Mouse (Mus musculus): ENCODE measurements around the gene Tuba1a. TPM values are rescaled to one million over a fixed set of nuclear protein-coding genes. Genes with fewer than 3 reads are reported as not detected.

The Tuba1a gene
- polyA plus RNA-seq, 1 experiment from 2014 or later = 3,177 TPM

GRCm38 (mm10) chr15:98987661-98988181, 34.2 kb upstream of the Tuba1a start:
- no peak for DNase-seq (ENCODE audit: low spot score)
- Histone ChIP-seq H3K27me3 (ENCODE audit: control insufficient read depth, insufficient read depth, low read length) (no peaks in the 10 kb centered on the region), H3K4me3 (ENCODE audit: low read depth, low read length) (no peak overlapping the region), H3K4me1 (ENCODE audit: control insufficient read depth, insufficient read depth, low read length) (no peaks in the 10 kb centered on the region; the same call in 1 of the 2 replicates), H3K4me2 (ENCODE audit: low read depth, low read length) (no peak overlapping the region), H3K9me3 (replicated peaks; ENCODE audit: control insufficient read depth, low read length) (no peaks in the 10 kb centered on the region), H3K27ac (replicated peaks; ENCODE audit: low read depth, low read length) (0 out of 2 replicates have a peak overlapping the region, but pooled peaks have one; percentile 7), H3K9ac (replicated peaks; ENCODE audit: low read length) (no peak overlapping the region), H3K36me3 (replicated peaks; ENCODE audit: control insufficient read depth, insufficient read depth, low read depth, low read length) (no peaks in the 10 kb centered on the region)
- 41% methylated on average over 8 of the region's 8 CpGs for WGBS
- no peak for ATAC-seq (replicated peaks; ENCODE audit: insufficient number of reproducible peaks, low FRiP score, low TSS enrichment, low read depth)

DNA sequence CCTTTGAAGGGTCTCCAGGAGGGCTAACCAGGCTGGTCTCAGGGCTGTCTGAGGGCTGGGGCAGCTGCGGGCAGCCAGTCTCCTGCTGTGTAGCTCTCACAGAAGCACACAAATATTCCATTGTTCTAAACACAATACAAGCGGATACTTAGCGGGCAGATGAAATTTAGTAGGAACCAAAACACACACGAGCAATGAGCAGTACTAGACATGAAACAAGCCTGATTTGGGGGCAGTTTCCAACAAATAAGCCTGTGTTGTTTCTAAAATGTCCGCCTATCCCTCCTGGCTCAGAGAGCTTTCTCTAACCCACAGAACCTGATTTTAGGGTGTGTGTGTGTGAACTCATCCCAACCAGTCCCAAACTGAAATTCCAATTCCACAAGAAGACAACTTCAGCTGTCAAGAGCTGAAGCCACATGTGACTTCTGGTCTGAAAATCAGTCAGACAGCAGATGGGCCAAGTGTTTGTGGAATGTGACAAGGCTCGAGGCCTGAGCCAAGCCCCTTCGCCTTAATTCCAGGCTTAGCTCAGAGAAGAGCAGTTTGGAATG, 33.7 kb upstream of the Tuba1a start:
- no peaks in the 10 kb centered on the region for H3K9me3 ChIP-seq (replicated peaks; ENCODE audit: control insufficient read depth, low read length)
- peak overlapping the region; percentile 52; the same call in 1 of the 2 replicates for H3K27ac ChIP-seq (replicated peaks; ENCODE audit: low read depth, low read length)
- H3K4me2 ChIP-seq (ENCODE audit: low read depth, low read length) = no peak overlapping the region
- no peak overlapping the region for H3K4me3 ChIP-seq (ENCODE audit: low read depth, low read length)
- H3K36me3 ChIP-seq (replicated peaks; ENCODE audit: control insufficient read depth, insufficient read depth, low read depth, low read length) = no peaks in the 10 kb centered on the region
- H3K4me1 ChIP-seq (ENCODE audit: control insufficient read depth, insufficient read depth, low read length) = no peaks in the 10 kb centered on the region; the same call in 1 of the 2 replicates
- 0 out of 2 replicates have a peak overlapping the region, but pooled peaks have one; percentile 1 for H3K9ac ChIP-seq (replicated peaks; ENCODE audit: low read length)
- WGBS = 14% methylated on average over 7 of the region's 7 CpGs
- no peaks in the 10 kb centered on the region for H3K27me3 ChIP-seq (ENCODE audit: control insufficient read depth, insufficient read depth, low read length)
- peak; percentile 47 for DNase-seq (ENCODE audit: low spot score)
- no peak for ATAC-seq (replicated peaks; ENCODE audit: insufficient number of reproducible peaks, low FRiP score, low TSS enrichment, low read depth)

- WGBS = 32% methylated on average over 12 of the region's 12 CpGs
- peak overlapping the region; percentile 39 for H3K4me3 ChIP-seq (ENCODE audit: low read depth, low read length)
- DNase-seq (ENCODE audit: low spot score) (no peak), ATAC-seq (replicated peaks; ENCODE audit: insufficient number of reproducible peaks, low FRiP score, low TSS enrichment, low read depth) (no peak)
- peak overlapping the region; percentile 68; the same call in 1 of the 2 replicates for H3K27ac ChIP-seq (replicated peaks; ENCODE audit: low read depth, low read length)
- no peaks in the 10 kb centered on the region for H3K9me3 ChIP-seq (replicated peaks; ENCODE audit: control insufficient read depth, low read length)
- H3K9ac ChIP-seq (replicated peaks; ENCODE audit: low read length) = peak overlapping the region; percentile 53
- no peaks in the 10 kb centered on the region; the same call in 1 of the 2 replicates for H3K4me1 ChIP-seq (ENCODE audit: control insufficient read depth, insufficient read depth, low read length)
- H3K4me2 ChIP-seq (ENCODE audit: low read depth, low read length) = peak overlapping the region; percentile 39
- H3K27me3 ChIP-seq (ENCODE audit: control insufficient read depth, insufficient read depth, low read length) = no peaks in the 10 kb centered on the region
- H3K36me3 ChIP-seq (replicated peaks; ENCODE audit: control insufficient read depth, insufficient read depth, low read depth, low read length) = no peaks in the 10 kb centered on the region
These were observed 32.6 kb upstream of the Tuba1a start for GRCm38 (mm10) chr15:98985982-98986715.

DNA sequence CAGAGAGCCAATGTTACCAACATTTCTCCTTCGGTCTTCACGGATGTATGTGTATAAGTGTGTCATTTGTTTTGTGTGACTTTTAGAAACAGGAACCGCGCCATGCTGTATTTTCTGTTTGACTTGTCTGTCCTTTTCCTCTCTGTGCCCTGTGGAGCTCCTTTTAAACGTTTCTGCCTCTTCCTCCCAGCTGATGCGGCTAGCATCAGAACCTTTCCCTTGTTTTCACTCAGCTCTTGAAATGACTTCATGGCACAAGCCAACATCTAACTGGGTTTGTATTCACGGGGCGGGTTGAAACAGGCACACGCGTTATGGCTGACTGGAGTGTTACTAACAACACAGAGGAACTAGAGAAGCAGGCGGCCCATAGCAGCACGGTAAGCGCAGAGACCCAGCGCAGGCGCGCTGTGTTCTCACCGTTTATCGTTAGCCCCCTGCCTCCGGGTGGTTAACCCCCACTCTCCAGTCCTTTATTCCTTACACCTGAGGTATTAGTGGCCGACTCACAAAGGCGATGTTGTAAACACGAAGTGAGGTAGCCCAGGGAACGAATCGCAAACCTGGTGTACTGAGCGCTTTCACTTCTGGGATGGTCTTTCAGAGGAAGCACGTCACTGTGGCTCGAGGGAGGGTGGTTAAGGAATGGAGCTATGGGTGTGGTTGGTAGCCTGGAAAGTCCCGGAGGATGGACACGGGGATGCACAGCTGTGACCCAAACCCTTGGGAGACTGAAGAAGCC, 31.9 kb upstream of the Tuba1a start:
- ATAC-seq (replicated peaks; ENCODE audit: insufficient number of reproducible peaks, low FRiP score, low TSS enrichment, low read depth) (peak; percentile 61), DNase-seq (ENCODE audit: low spot score) (peak; percentile 74)
- H3K4me3 ChIP-seq (ENCODE audit: low read depth, low read length) = peak overlapping the region; percentile 39
- H3K36me3 ChIP-seq (replicated peaks; ENCODE audit: control insufficient read depth, insufficient read depth, low read depth, low read length) = no peaks in the 10 kb centered on the region
- H3K9ac ChIP-seq (replicated peaks; ENCODE audit: low read length) = peak overlapping the region; percentile 53
- H3K27ac ChIP-seq (replicated peaks; ENCODE audit: low read depth, low read length) = peak overlapping the region; percentile 68
- no peaks in the 10 kb centered on the region for H3K27me3 ChIP-seq (ENCODE audit: control insufficient read depth, insufficient read depth, low read length)
- peak overlapping the region; percentile 39 for H3K4me2 ChIP-seq (ENCODE audit: low read depth, low read length)
- no peaks in the 10 kb centered on the region for H3K9me3 ChIP-seq (replicated peaks; ENCODE audit: control insufficient read depth, low read length)
- WGBS = 4% methylated on average over 29 of the region's 29 CpGs
- H3K4me1 ChIP-seq (ENCODE audit: control insufficient read depth, insufficient read depth, low read length) = no peaks in the 10 kb centered on the region; the same call in 1 of the 2 replicates

DNA sequence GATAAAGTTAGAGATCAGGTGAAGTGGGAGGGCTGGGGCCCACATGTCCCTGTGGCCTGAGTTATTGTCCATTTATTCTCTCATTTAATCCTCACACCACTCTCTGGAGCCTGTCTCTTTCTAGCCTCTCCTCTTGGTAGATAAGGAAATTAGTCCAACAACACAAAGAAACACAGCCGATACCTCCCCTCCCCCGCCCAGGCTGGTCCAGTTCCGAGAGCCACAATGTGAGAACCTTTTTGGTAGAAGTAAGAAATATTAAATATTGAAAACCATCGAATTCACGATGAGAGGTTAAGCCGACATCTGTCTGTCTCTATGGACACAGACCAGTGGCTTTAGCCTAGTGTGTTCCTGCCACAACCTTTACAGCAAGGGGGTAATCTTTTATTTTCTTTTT, 31.2 kb upstream of the Tuba1a start:
- Histone ChIP-seq H3K27me3 (ENCODE audit: control insufficient read depth, insufficient read depth, low read length) (no peaks in the 10 kb centered on the region), H3K4me1 (ENCODE audit: control insufficient read depth, insufficient read depth, low read length) (no peaks in the 10 kb centered on the region), H3K36me3 (replicated peaks; ENCODE audit: control insufficient read depth, insufficient read depth, low read depth, low read length) (no peaks in the 10 kb centered on the region), H3K27ac (replicated peaks; ENCODE audit: low read depth, low read length) (no peak overlapping the region), H3K4me2 (ENCODE audit: low read depth, low read length) (no peak overlapping the region), H3K9ac (replicated peaks; ENCODE audit: low read length) (peak overlapping the region; percentile 18; the same call in 1 of the 2 replicates), H3K9me3 (replicated peaks; ENCODE audit: control insufficient read depth, low read length) (no peaks in the 10 kb centered on the region), H3K4me3 (ENCODE audit: low read depth, low read length) (no peak overlapping the region)
- ATAC-seq (replicated peaks; ENCODE audit: insufficient number of reproducible peaks, low FRiP score, low TSS enrichment, low read depth) (no peak), DNase-seq (ENCODE audit: low spot score) (no peak)
- 60% methylated on average over 6 of the region's 6 CpGs for WGBS

GRCm38 (mm10) chr15:98983431-98984081, 30.1 kb upstream of the Tuba1a start:
- ATAC-seq (replicated peaks; ENCODE audit: insufficient number of reproducible peaks, low FRiP score, low TSS enrichment, low read depth) = peak; percentile 64
- Histone ChIP-seq H3K4me1 (ENCODE audit: control insufficient read depth, insufficient read depth, low read length) (no peaks in the 10 kb centered on the region), H3K4me2 (ENCODE audit: low read depth, low read length) (no peak overlapping the region), H3K9ac (replicated peaks; ENCODE audit: low read length) (no peak overlapping the region), H3K36me3 (replicated peaks; ENCODE audit: control insufficient read depth, insufficient read depth, low read depth, low read length) (no peaks in the 10 kb centered on the region), H3K4me3 (ENCODE audit: low read depth, low read length) (no peak overlapping the region), H3K9me3 (replicated peaks; ENCODE audit: control insufficient read depth, low read length) (no peaks in the 10 kb centered on the region), H3K27me3 (ENCODE audit: control insufficient read depth, insufficient read depth, low read length) (no peaks in the 10 kb centered on the region), H3K27ac (replicated peaks; ENCODE audit: low read depth, low read length) (no peak overlapping the region)
- WGBS = 32% methylated on average over 16 of the region's 16 CpGs
- no peak for DNase-seq (ENCODE audit: low spot score)

GRCm38 (mm10) chr15:98982100-98982499, 28.6 kb upstream of the Tuba1a start:
- Histone ChIP-seq H3K4me1 (ENCODE audit: control insufficient read depth, insufficient read depth, low read length) (peaks cover 4% of the 10 kb centered on the region; the same call in 1 of the 2 replicates), H3K9me3 (replicated peaks; ENCODE audit: control insufficient read depth, low read length) (no peaks in the 10 kb centered on the region)

More at GRCm38 (mm10) chr15:98982100-98982499, 28.6 kb upstream of the Tuba1a start:
- no peak overlapping the region for H3K27ac ChIP-seq (replicated peaks; ENCODE audit: low read depth, low read length)
- no peak overlapping the region for H3K4me3 ChIP-seq (ENCODE audit: low read depth, low read length)
- no peak for ATAC-seq (replicated peaks; ENCODE audit: insufficient number of reproducible peaks, low FRiP score, low TSS enrichment, low read depth)
- H3K27me3 ChIP-seq (ENCODE audit: control insufficient read depth, insufficient read depth, low read length) = no peaks in the 10 kb centered on the region
- WGBS = 77% methylated on average over 6 of the region's 6 CpGs
- no peaks in the 10 kb centered on the region for H3K36me3 ChIP-seq (replicated peaks; ENCODE audit: control insufficient read depth, insufficient read depth, low read depth, low read length)
- H3K9ac ChIP-seq (replicated peaks; ENCODE audit: low read length) = no peak overlapping the region
- DNase-seq (ENCODE audit: low spot score) = no peak
- H3K4me2 ChIP-seq (ENCODE audit: low read depth, low read length) = no peak overlapping the region

Measured in embryonic facial prominence, embryonic 11.5 days (tissue).